Mouse (Mus musculus) C2C12 (cell line): ENCODE data around the gene Por. TPM values are rescaled to one million over a fixed set of nuclear protein-coding genes. Genes with fewer than 3 reads are reported as not detected.

ENCODE experiments used
- H3K27me3 ChIP-seq: one replicate; pipeline ENCODE4 v1.6.1; 2011; ENCODE audit not compliant: control insufficient read depth, insufficient read depth, insufficient read length
- H3K36me3 ChIP-seq: one replicate; pipeline ENCODE4 v1.6.1; 2011; ENCODE audit not compliant: control insufficient read depth, insufficient read depth
- H3K4me3 ChIP-seq: one replicate; pipeline ENCODE4 v1.5.1; 2011; ENCODE audit warnings: mild to moderate bottlenecking, control low read depth; ENCODE audit not compliant: poor library complexity, insufficient read depth, severe bottlenecking
- H3K79me2 ChIP-seq: one replicate; pipeline ENCODE4 v1.6.1; 2011; ENCODE audit not compliant: control insufficient read depth, insufficient read depth
- H3K79me3 ChIP-seq: one replicate; pipeline ENCODE4 v1.6.1; 2011; ENCODE audit warnings: low read depth, control low read depth
- H3ac ChIP-seq: one replicate; pipeline ENCODE3; 2011; ENCODE audit warnings: low read depth; ENCODE audit not compliant: control insufficient read depth, insufficient read length
- CEBPB ChIP-seq: IDR thresholded peaks from one replicate; pipeline ENCODE4 v1.6.1; 2011; ENCODE audit warnings: low read depth, mild to moderate bottlenecking, control low read depth, moderate library complexity
- CTCF ChIP-seq: IDR thresholded peaks from one replicate; pipeline ENCODE4 v1.5.1; 2011; ENCODE audit not compliant: control insufficient read depth, insufficient read depth, insufficient read length
- FOSL1 ChIP-seq: IDR thresholded peaks from one replicate; pipeline ENCODE4 v1.8.0; 2011; ENCODE audit warnings: mild to moderate bottlenecking, low read length; ENCODE audit not compliant: poor library complexity, insufficient read depth, severe bottlenecking
- MAX ChIP-seq: IDR thresholded peaks from one replicate; pipeline ENCODE4 v1.6.1; 2011; ENCODE audit warnings: mild to moderate bottlenecking, control low read depth
- MYOD1 ChIP-seq: IDR thresholded peaks from one replicate; pipeline ENCODE4 v1.6.1; 2011; ENCODE audit warnings: low read depth; ENCODE audit not compliant: control insufficient read depth, insufficient read length
- MYOG ChIP-seq: IDR thresholded peaks from one replicate; pipeline ENCODE4 v1.6.1; 2011; ENCODE audit not compliant: control insufficient read depth, insufficient read length; ENCODE audit errors: extremely low read depth
- USF1 ChIP-seq: IDR thresholded peaks from one replicate; pipeline ENCODE4 v1.6.1; 2011; ENCODE audit warnings: low read depth, mild to moderate bottlenecking, control low read depth, moderate library complexity
- polyA plus RNA-seq: library from polyadenylated mRNA; unstranded; fragments of >200 nt; fragmentation: generic; extraction: Trizol; gene quantifications from one replicate; pipeline ENCODE4 v1.2.1, GENCODE M21; 2012; ENCODE audit warnings: missing spikeins

Gene Por
- polyA plus RNA-seq, 1 experiment: 106 TPM

GRCm38 (mm10) chr5:135723165-135723751 is 53.4 kb downstream of the Por start:
- TF ChIP-seq MYOG (no peak), CTCF (no peak), MYOD1 (no peak), FOSL1 (no peak), USF1 (no peak), CEBPB (no peak), MAX (no peak)
- H3K79me3 ChIP-seq: peaks cover 4% of the 10 kb centered on the region
- no peak overlapping the region for H3K4me3 ChIP-seq
- no peaks in the 10 kb centered on the region for H3K36me3 ChIP-seq
- no peak overlapping the region for H3ac ChIP-seq
- H3K79me2 ChIP-seq: peaks cover 46% of the 10 kb centered on the region
- no peaks in the 10 kb centered on the region for H3K27me3 ChIP-seq

- Histone ChIP-seq H3K79me3 (peaks cover 4% of the 10 kb centered on the region), H3K36me3 (peaks cover 10% of the 10 kb centered on the region), H3ac (no peak overlapping the region), H3K4me3 (no peak overlapping the region), H3K27me3 (no peaks in the 10 kb centered on the region), H3K79me2 (peaks cover 46% of the 10 kb centered on the region)
- TF ChIP-seq FOSL1 (no peak), MYOG (no peak), MAX (no peak), CTCF (no peak), USF1 (no peak), CEBPB (no peak), MYOD1 (no peak)
These were observed 54.9 kb downstream of the Por start for GRCm38 (mm10) chr5:135724536-135725322.

GRCm38 (mm10) chr5:135725391-135725841 is 55.6 kb downstream of the Por start:
- Histone ChIP-seq H3K4me3 (no peak overlapping the region), H3K79me3 (peaks cover 3% of the 10 kb centered on the region), H3K79me2 (peaks cover 43% of the 10 kb centered on the region), H3K36me3 (peaks cover 15% of the 10 kb centered on the region), H3ac (no peak overlapping the region), H3K27me3 (no peaks in the 10 kb centered on the region)
- no peak for TF ChIP-seq MYOD1
- no peak for TF ChIP-seq MYOG
- no peak for TF ChIP-seq USF1
- no peak for TF ChIP-seq FOSL1
- no peak for TF ChIP-seq MAX
- no peak for TF ChIP-seq CEBPB
- no peak for TF ChIP-seq CTCF

GRCm38 (mm10) chr5:135725991-135726390 is 56.2 kb downstream of the Por start:
- H3K4me3 ChIP-seq: no peak overlapping the region
- peaks cover 20% of the 10 kb centered on the region for H3K36me3 ChIP-seq
- TF ChIP-seq FOSL1 (no peak), CTCF (no peak), MAX (no peak), MYOD1 (no peak), USF1 (no peak), MYOG (no peak), CEBPB (no peak)
- peaks cover 37% of the 10 kb centered on the region for H3K79me2 ChIP-seq
- no peaks in the 10 kb centered on the region for H3K27me3 ChIP-seq
- H3ac ChIP-seq: no peak overlapping the region
- peaks cover 3% of the 10 kb centered on the region for H3K79me3 ChIP-seq

GRCm38 (mm10) chr5:135726641-135727346 is 57.0 kb downstream of the Por start:
- Histone ChIP-seq H3ac (no peak overlapping the region), H3K36me3 (peaks cover 25% of the 10 kb centered on the region)

More at GRCm38 (mm10) chr5:135726641-135727346, 57.0 kb downstream of the Por start:
- Histone ChIP-seq H3K79me3 (peaks cover 3% of the 10 kb centered on the region), H3K4me3 (no peak overlapping the region), H3K27me3 (no peaks in the 10 kb centered on the region), H3K79me2 (peaks cover 32% of the 10 kb centered on the region)
- TF ChIP-seq MAX: no peak
- no peak for TF ChIP-seq USF1
- TF ChIP-seq CTCF: no peak
- TF ChIP-seq MYOG: no peak
- TF ChIP-seq CEBPB: no peak
- TF ChIP-seq FOSL1: no peak
- TF ChIP-seq MYOD1: no peak
